Mouse (Mus musculus) layer of hippocampus, adult 9-11 months (tissue): ENCODE results near the gene Msl2.
A peak's percentile ranks its signal among the peaks of the same experiment; 100 is the strongest.

Experiments used
- DNase-seq: peaks from one replicate; pipeline ENCODE4 v3.0.0; 2022

Msl2 gene

GRCm38 (mm10) chr9:101073987-101074331, at the start of gene Msl2:
Gene Msl2 (plus strand): TSS chr9:101074101.
- DNase-seq: no peak

- no peak for DNase-seq
Measured at GRCm38 (mm10) chr9:101033761-101034447, 40.0 kb upstream of the Msl2 start.

- peak; percentile 98 for DNase-seq
Measured at GRCm38 (mm10) chr9:101034448-101035098, 39.3 kb upstream of the Msl2 start, which contains the start of gene Pccb. Gene Pccb (minus strand): TSS chr9:101034898.

- DNase-seq: no peak
Measured at GRCm38 (mm10) chr9:101035836-101036596, 37.9 kb upstream of the Msl2 start.

- DNase-seq: no peak
Measured at GRCm38 (mm10) chr9:101036876-101037275, 37.0 kb upstream of the Msl2 start.

- DNase-seq: no peak
Measured at GRCm38 (mm10) chr9:101037396-101037795, 36.5 kb upstream of the Msl2 start.

- DNase-seq: no peak
Measured at GRCm38 (mm10) chr9:101038634-101039033, 35.3 kb upstream of the Msl2 start.

GRCm38 (mm10) chr9:101041508-101041907, 32.4 kb upstream of the Msl2 start:
- DNase-seq: no peak

GRCm38 (mm10) chr9:101042249-101042648, 31.7 kb upstream of the Msl2 start:
- DNase-seq: no peak

- DNase-seq: no peak
Measured at GRCm38 (mm10) chr9:101045710-101046338, 28.1 kb upstream of the Msl2 start.

- DNase-seq: no peak
Measured at GRCm38 (mm10) chr9:101052007-101052406, 21.9 kb upstream of the Msl2 start.

- no peak for DNase-seq
Measured at GRCm38 (mm10) chr9:101052691-101053090, 21.2 kb upstream of the Msl2 start.

GRCm38 (mm10) chr9:101053279-101053678, 20.6 kb upstream of the Msl2 start:
- no peak for DNase-seq

GRCm38 (mm10) chr9:101057156-101057555, 16.7 kb upstream of the Msl2 start:
- DNase-seq: no peak

- DNase-seq: no peak
Measured at GRCm38 (mm10) chr9:101061035-101061434, 12.9 kb upstream of the Msl2 start.

- DNase-seq: no peak
Measured at GRCm38 (mm10) chr9:101062253-101062780, 11.6 kb upstream of the Msl2 start.

- DNase-seq: no peak
Measured at GRCm38 (mm10) chr9:101065076-101065602, 8.8 kb upstream of the Msl2 start.

- no peak for DNase-seq
Measured at GRCm38 (mm10) chr9:101069781-101070180, 4.1 kb upstream of the Msl2 start.

- DNase-seq: no peak
Measured at GRCm38 (mm10) chr9:101072506-101072905, 1.4 kb upstream of the Msl2 start.

- DNase-seq: peak; percentile 99
Measured at GRCm38 (mm10) chr9:101073041-101073986, 587 bp upstream of the Msl2 start.

GRCm38 (mm10) chr9:101074332-101075021, 576 bp downstream of the Msl2 start:
- DNase-seq: peak; percentile 90
